Mouse (Mus musculus): ENCODE data around the gene Pgm5.

- TF ChIP-seq POLR2A (IDR thresholded peaks at IDR 0.05; ENCODE audit: low read depth, low read length) (no peak), CTCF (IDR thresholded peaks at IDR 0.05; ENCODE audit: extremely low read depth, insufficient read depth, insufficient read length, insufficient replicate concordance) (no peak)
Observed at GRCm38 (mm10) chr19:24886888-24887287, 25.2 kb upstream of the Pgm5 start.
